Mouse (Mus musculus): ENCODE data around the gene Hist1h2bh. TPM values are rescaled to one million over a fixed set of nuclear protein-coding genes. Genes with fewer than 3 reads are reported as not detected.
"Not testable (repeated sequence)": the region's sequence is repeated elsewhere in the genome, so short reads cannot be mapped to it uniquely, and the experiment has no call there.

Gene Hist1h2bh
- polyA plus RNA-seq, 1 experiment: 1.1 TPM

- peak overlapping the region; percentile 83 for H3K4me2 ChIP-seq (ENCODE audit: low read depth)
- TF ChIP-seq POLR2A (IDR thresholded peaks at IDR 0.05; ENCODE audit: insufficient read length, low read depth) (no peak), MAX (IDR thresholded peaks at IDR 0.05; ENCODE audit: low read depth) (no peak), REST (IDR thresholded peaks at IDR 0.05; ENCODE audit: insufficient read depth, insufficient read length) (no peak), SRF (IDR thresholded peaks at IDR 0.05; ENCODE audit: control insufficient read depth, insufficient read length, low read depth) (no peak), CEBPB (IDR thresholded peaks at IDR 0.05; ENCODE audit: insufficient read depth, poor library complexity, severe bottlenecking) (no peak), MYOG (IDR thresholded peaks at IDR 0.05; ENCODE audit: control insufficient read depth in 1 of 3, insufficient read depth in 1 of 3, insufficient read length in 2 of 3, low read depth in 2 of 3) (no peak)
- H3K27me3 ChIP-seq (ENCODE audit: control insufficient read depth, insufficient read depth, insufficient read length): no peaks in the 10 kb centered on the region
- no peak overlapping the region for H3ac ChIP-seq (ENCODE audit: control insufficient read depth, insufficient read length)
- peak overlapping the region; percentile 41 for H3K4me3 ChIP-seq
- H3K79me2 ChIP-seq (ENCODE audit: control insufficient read depth, insufficient read depth): peaks cover 6% of the 10 kb centered on the region
- H3K36me3 ChIP-seq (ENCODE audit: control insufficient read depth, insufficient read depth): no peaks in the 10 kb centered on the region
These were observed 6.0 kb downstream of the Hist1h2bh start for GRCm38 (mm10) chr13:23537006-23537710.

GRCm38 (mm10) chr13:23536076-23536822 is 6.9 kb downstream of the Hist1h2bh start:
- H3K36me3 ChIP-seq (ENCODE audit: control insufficient read depth, insufficient read depth): no peaks in the 10 kb centered on the region
- no peaks in the 10 kb centered on the region for H3K27me3 ChIP-seq (ENCODE audit: control insufficient read depth, insufficient read depth, insufficient read length)
- peak overlapping the region; percentile 41 for H3K4me3 ChIP-seq
- TF ChIP-seq USF1 (IDR thresholded peaks at IDR 0.05; ENCODE audit: low read depth): no peak
- peak; percentile 15 for TF ChIP-seq POLR2AphosphoS2 (IDR thresholded peaks at IDR 0.05; ENCODE audit: insufficient read length, low read depth)
- no peaks in the 10 kb centered on the region for H3K79me2 ChIP-seq (ENCODE audit: control insufficient read depth, insufficient read depth)
- H3ac ChIP-seq (ENCODE audit: control insufficient read depth, insufficient read length): no peak overlapping the region
- peak overlapping the region; percentile 83 for H3K4me2 ChIP-seq (ENCODE audit: low read depth)

- Histone ChIP-seq H3K4me3 (peak within 1 kb of the TSS; percentile 41), H3K4me2 (ENCODE audit: low read depth) (peak within 1 kb of the TSS; percentile 88)
- H3K79me2 ChIP-seq (ENCODE audit: control insufficient read depth, insufficient read depth); H3ac ChIP-seq (ENCODE audit: control insufficient read depth, insufficient read length); H3K36me3 ChIP-seq (ENCODE audit: control insufficient read depth, insufficient read depth); H3K27me3 ChIP-seq (ENCODE audit: control insufficient read depth, insufficient read depth, insufficient read length): not testable (repeated sequence)
- TF ChIP-seq POLR2A (IDR thresholded peaks at IDR 0.05; ENCODE audit: insufficient read length, low read depth) (peak; percentile 91), E2F4 (IDR thresholded peaks at IDR 0.05; ENCODE audit: insufficient read depth) (peak; percentile 100), MAX (IDR thresholded peaks at IDR 0.05; ENCODE audit: low read depth) (peak; percentile 56), POLR2AphosphoS2 (IDR thresholded peaks at IDR 0.05; ENCODE audit: insufficient read length, low read depth) (peak; percentile 98)
These were observed 7.8 kb downstream of the Hist1h2bh start, which contains the start of gene Hist1h3g for GRCm38 (mm10) chr13:23535137-23536075. Hist1h3g (plus strand) TSS chr13:23535422.

GRCm38 (mm10) chr13:23534368-23535131 is 8.6 kb downstream of the Hist1h2bh start:
- no peaks in the 10 kb centered on the region for H3K36me3 ChIP-seq (ENCODE audit: control insufficient read depth, insufficient read depth)
- peak overlapping the region; percentile 88 for H3K4me2 ChIP-seq (ENCODE audit: low read depth)
- H3K4me3 ChIP-seq: peak overlapping the region; percentile 41
- no peaks in the 10 kb centered on the region for H3K27me3 ChIP-seq (ENCODE audit: control insufficient read depth, insufficient read depth, insufficient read length)
- H3ac ChIP-seq (ENCODE audit: control insufficient read depth, insufficient read length): no peak overlapping the region
- no peaks in the 10 kb centered on the region for H3K79me2 ChIP-seq (ENCODE audit: control insufficient read depth, insufficient read depth)
- peak; percentile 59 for TF ChIP-seq POLR2AphosphoS2 (IDR thresholded peaks at IDR 0.05; ENCODE audit: insufficient read length, low read depth)
- TF ChIP-seq SRF (IDR thresholded peaks at IDR 0.05; ENCODE audit: control insufficient read depth, insufficient read length, low read depth): no peak
- no peak for TF ChIP-seq MYOD1 (IDR thresholded peaks at IDR 0.05; ENCODE audit: control insufficient read depth in 1 of 3, insufficient read length in 2 of 3, low read depth in 2 of 3)
- TF ChIP-seq TCF12 (IDR thresholded peaks at IDR 0.05; ENCODE audit: insufficient read depth, poor library complexity, severe bottlenecking): no peak

Data from myocyte (in vitro differentiated cells).